21 mouse cellular contexts compared by ENCODE assay signal in genomic region chr3:9938651-9939050, GRCm38 (mm10).
A peak's percentile ranks its signal among the peaks of the same experiment; 100 is the strongest.
DNase-seq lines count a peak whose midpoint lies in the region; ATAC-seq and TF ChIP-seq lines count a peak whose summit lies in the region.
"Had no signal": no experiment of that assay in that cellular context is flagged by ENCODE, and none has a peak within 500 bp of the region (broad histone marks: within the 10 kb centered on the region; RNA-seq: fewer than 3 reads in every experiment).

No protein-coding gene starts in this region.

- no peaks in the 10 kb centered on the region for H3K27me3 ChIP-seq in forebrain, embryonic 16.5 days (replicated peaks; ENCODE audit: control insufficient read depth, insufficient read depth, low read length)
- no peaks in the 10 kb centered on the region for H3K27me3 ChIP-seq in forebrain, postnatal 0 days (ENCODE audit: insufficient read depth, low read length)
- H3K27me3 ChIP-seq: heart, embryonic 13.5 days; intestine, embryonic 15.5 days had no signal

- no peak overlapping the region for H3K4me2 ChIP-seq in forebrain, embryonic 16.5 days (ENCODE audit: low read length)
- H3K4me2 ChIP-seq in forebrain, postnatal 0 days (ENCODE audit: low read depth): no peak overlapping the region
- H3K4me2 ChIP-seq: heart, embryonic 13.5 days; intestine, embryonic 15.5 days had no signal

- H3K9ac ChIP-seq in forebrain, embryonic 16.5 days (replicated peaks; ENCODE audit: low read depth, low read length): no peak overlapping the region
- H3K9ac ChIP-seq in forebrain, postnatal 0 days: no peak overlapping the region
- H3K9ac ChIP-seq: heart, embryonic 13.5 days; intestine, embryonic 15.5 days had no signal

- H3K4me1 ChIP-seq in forebrain, embryonic 16.5 days (replicated peaks; ENCODE audit: control insufficient read depth, insufficient read depth, low read length): peaks cover 12% of the 10 kb centered on the region
- no peaks in the 10 kb centered on the region for H3K4me1 ChIP-seq in forebrain, postnatal 0 days (ENCODE audit: insufficient read depth)
- H3K4me1 ChIP-seq: embryonic facial prominence, embryonic 10.5 days; heart, embryonic 13.5 days; intestine, embryonic 15.5 days had no signal

- H3K9me3 ChIP-seq in forebrain, embryonic 16.5 days (ENCODE audit: control insufficient read depth, low read length): no peaks in the 10 kb centered on the region
- H3K9me3 ChIP-seq in forebrain, postnatal 0 days (ENCODE audit: low read length): no peaks in the 10 kb centered on the region
- H3K9me3 ChIP-seq: embryonic facial prominence, embryonic 10.5 days; G1E; heart, embryonic 13.5 days; intestine, embryonic 15.5 days had no signal

- no peak overlapping the region for H3K4me3 ChIP-seq in forebrain, embryonic 16.5 days (replicated peaks; ENCODE audit: low read length)
- H3K4me3 ChIP-seq in forebrain, postnatal 0 days (ENCODE audit: low read depth, low read length): no peak overlapping the region
- H3K4me3 ChIP-seq: embryonic facial prominence, embryonic 10.5 days; heart, embryonic 13.5 days; intestine, embryonic 15.5 days had no signal

- 16% methylated on average over 1 of the region's 1 CpGs for WGBS in forebrain, embryonic 16.5 days
- WGBS in forebrain, postnatal 0 days: 17% methylated on average over 1 of the region's 1 CpGs

- no peak for TF ChIP-seq CTCF in forebrain, postnatal 0 days (IDR thresholded peaks at IDR 0.05; ENCODE audit: low read depth)

- ATAC-seq in forebrain, embryonic 16.5 days: 0 out of 2 replicates have a peak, but pooled peaks have one; percentile 38
- ATAC-seq in forebrain, postnatal 0 days: no peak
- ATAC-seq: CD4-positive, CD25-positive, alpha-beta regulatory T cell, adult 4 months; intestine, embryonic 15.5 days had no signal

- H3K27ac ChIP-seq in forebrain, embryonic 16.5 days (ENCODE audit: low read length): no peak overlapping the region
- no peak overlapping the region for H3K27ac ChIP-seq in forebrain, postnatal 0 days (ENCODE audit: low read depth, low read length)
- H3K27ac ChIP-seq: embryonic facial prominence, embryonic 10.5 days; heart, embryonic 13.5 days; intestine, embryonic 15.5 days had no signal

- intact Hi-C loops in left cerebral cortex, postnatal 4 days (cut with DNase I): no loop called here
- intact Hi-C loops in left cerebral cortex, postnatal 36 days (cut with DNase I): no loop called here

- DNase-seq in cerebellum, postnatal 10 days: peak; percentile 72 to 81
- DNase-seq in cerebellum, adult 11 months: no peak
- DNase-seq in forebrain, postnatal 0 days: no peak
- peak; percentile 85 for DNase-seq in left cerebral cortex, postnatal 4 days
- DNase-seq in left cerebral cortex, postnatal 36 days (ENCODE audit: low spot score in 2 of 2): no peak
- peak; percentile 63 for DNase-seq in retina, embryonic 14.5 days (ENCODE audit: low spot score)
- no peak for DNase-seq in lung, postnatal 14 days
- DNase-seq: adrenal gland, adult 8-10 months; B cell, adult 2 months; cerebellum, adult 18-20 months; cerebellum, adult 9-11 months; gastrocnemius, postnatal 14 days; heart, adult 11 months; heart, postnatal 36 days; kidney, adult 18-20 months had no signal

- H3K36me3 ChIP-seq in forebrain, embryonic 16.5 days (ENCODE audit: control insufficient read depth, insufficient read depth): no peaks in the 10 kb centered on the region
- no peaks in the 10 kb centered on the region for H3K36me3 ChIP-seq in forebrain, postnatal 0 days (ENCODE audit: insufficient read depth)
- H3K36me3 ChIP-seq: embryonic facial prominence, embryonic 10.5 days; G1E; heart, embryonic 13.5 days; intestine, embryonic 15.5 days had no signal

Comparison
In these comparisons a context has a peak if more than half of its experiments do, and no peak if none do; other contexts are left out.
1. DNase-seq: peak in cerebellum, postnatal 10 days (2 of 2), left cerebral cortex, postnatal 4 days (single experiment) and retina, embryonic 14.5 days (single experiment); none in cerebellum, adult 11 months (single experiment), forebrain, postnatal 0 days (single experiment), left cerebral cortex, postnatal 36 days (0 of 2) and lung, postnatal 14 days (single experiment).